14 mouse cellular contexts compared by ENCODE assay signal in genomic region chr8:78860789-78861188, GRCm38 (mm10).
"Had no signal": no experiment of that assay in that cellular context is flagged by ENCODE, and none has a peak within 500 bp of the region (broad histone marks: within the 10 kb centered on the region; RNA-seq: fewer than 3 reads in every experiment).

No protein-coding gene starts in this region.

- H3K4me3 ChIP-seq: kidney, embryonic 15.5 days; layer of hippocampus, adult 2 months; liver, embryonic 13.5 days; lung, embryonic 15.5 days; stomach, embryonic 15.5 days had no signal

- H3K9me3 ChIP-seq: kidney, embryonic 15.5 days; liver, embryonic 13.5 days; lung, embryonic 15.5 days; stomach, embryonic 15.5 days had no signal

- H3K36me3 ChIP-seq: kidney, embryonic 15.5 days; liver, embryonic 13.5 days; lung, embryonic 15.5 days; stomach, embryonic 15.5 days had no signal

- H3K9ac ChIP-seq: kidney, embryonic 15.5 days; liver, embryonic 13.5 days; lung, embryonic 15.5 days; stomach, embryonic 15.5 days had no signal

- H3K27me3 ChIP-seq: kidney, embryonic 15.5 days; liver, embryonic 13.5 days; lung, embryonic 15.5 days; stomach, embryonic 15.5 days had no signal

- DNase-seq: kidney, adult 11 months; kidney, adult 8-10 months; kidney, postnatal 14 days; layer of hippocampus, adult 9-11 months; liver, embryonic 13.5 days; midbrain, embryonic 14.5 days; right cerebral cortex, postnatal 25 days; spleen, adult 18-20 months; thymus, postnatal 25 days had no signal

- H3K4me1 ChIP-seq: kidney, embryonic 15.5 days; liver, embryonic 13.5 days; lung, embryonic 15.5 days; stomach, embryonic 15.5 days had no signal

- H3K4me2 ChIP-seq: kidney, embryonic 15.5 days; liver, embryonic 13.5 days; lung, embryonic 15.5 days; stomach, embryonic 15.5 days had no signal

- H3K27ac ChIP-seq: kidney, embryonic 15.5 days; layer of hippocampus, adult 2 months; liver, embryonic 13.5 days; lung, embryonic 15.5 days; macrophage; stomach, embryonic 15.5 days had no signal
